Mouse (Mus musculus) MEL (cell line): Measurements from ENCODE around the gene Ccr1l1. TPM values are rescaled to one million over a fixed set of nuclear protein-coding genes. Genes with fewer than 3 reads are reported as not detected.

Experiments
- DNase-seq: peaks from one replicate; pipeline ENCODE4 v3.0.0; 2011; ENCODE audit warnings: low read depth, low spot score
- H3K27ac ChIP-seq: 2 replicates; pipeline ENCODE4 v1.5.1; 2012; ENCODE audit warnings: low read depth, mild to moderate bottlenecking, control low read depth, low read length, moderate library complexity; ENCODE audit not compliant: control insufficient read depth
- H3K27me3 ChIP-seq, 2 experiments: fragments of 150-350 bp in 1 of 2; sonication (generic) in 1 of 2; 2 replicates each; pipeline ENCODE4 v1.6.1; 2012; ENCODE audit warnings: low read length in 2 of 2, mild to moderate bottlenecking in 2 of 2, improper control_type of control experiment in 1 of 2, moderate library complexity in 1 of 2; ENCODE audit not compliant: insufficient read depth in 2 of 2, control insufficient read depth in 1 of 2
- H3K36me3 ChIP-seq, 2 experiments: 2 replicates each; pipeline ENCODE4 v1.6.1; 2012 to 2014; ENCODE audit warnings: low read length in 2 of 2, improper control_type of control experiment in 1 of 2, inconsistent platforms in 1 of 2, mild to moderate bottlenecking in 1 of 2; ENCODE audit not compliant: insufficient read depth in 2 of 2, control insufficient read depth in 1 of 2
- H3K4me1 ChIP-seq, 2 experiments: fragments of 150-350 bp in 1 of 2; sonication (generic) in 1 of 2; 2 replicates each; pipeline ENCODE4 v1.6.1; 2012; ENCODE audit warnings: low read length in 2 of 2, improper control_type of control experiment in 1 of 2, mild to moderate bottlenecking in 1 of 2; ENCODE audit not compliant: insufficient read depth in 2 of 2, control insufficient read depth in 1 of 2
- H3K4me3 ChIP-seq, 2 experiments: fragments of 150-350 bp in 1 of 2; sonication (generic) in 1 of 2; 2 replicates each; pipeline ENCODE4 v1.5.1; 2012; ENCODE audit warnings: low read depth in 2 of 2, low read length in 2 of 2, mild to moderate bottlenecking in 2 of 2, moderate library complexity in 2 of 2, control low read depth in 1 of 2, improper control_type of control experiment in 1 of 2; ENCODE audit not compliant: control insufficient read depth in 1 of 2, insufficient read depth in 1 of 2
- H3K79me2 ChIP-seq: 2 replicates; pipeline ENCODE4 v1.6.1; 2012; ENCODE audit warnings: mild to moderate bottlenecking, low read length, moderate library complexity; ENCODE audit not compliant: control insufficient read depth, poor library complexity, insufficient read depth
- H3K9ac ChIP-seq: 2 replicates; pipeline ENCODE4 v1.6.1; 2012; ENCODE audit warnings: low read depth, mild to moderate bottlenecking, control low read depth, low read length, moderate library complexity; ENCODE audit not compliant: control insufficient read depth, poor library complexity, severe bottlenecking
- H3K9me3 ChIP-seq: fragments of 150-350 bp; sonication (generic); replicated peaks from 2 replicates; pipeline ENCODE4 v1.6.1; 2012; ENCODE audit warnings: mild to moderate bottlenecking, low read length, improper control_type of control experiment, moderate library complexity; ENCODE audit not compliant: insufficient read depth
- BHLHE40 ChIP-seq: IDR thresholded peaks from 2 replicates; pipeline ENCODE4 v1.6.1; 2012; ENCODE audit warnings: low read depth, mild to moderate bottlenecking, inconsistent platforms, low read length, improper control_type of control experiment, borderline replicate concordance
- CHD1 ChIP-seq: IDR thresholded peaks from 2 replicates; pipeline ENCODE4 v1.6.1; 2012; ENCODE audit warnings: low read depth, mild to moderate bottlenecking, inconsistent platforms, low read length, improper control_type of control experiment
- CTCF ChIP-seq, 3 experiments: IDR thresholded peaks in 2 of 3; conservative IDR thresholded peaks in 1 of 3; 2 replicates each; pipeline ENCODE4 v1.5.1; 2011 to 2012; ENCODE audit warnings: low read length in 3 of 3, low read depth in 2 of 3, mild to moderate bottlenecking in 2 of 3, improper control_type of control experiment in 1 of 3, inconsistent platforms in 1 of 3, mixed read lengths in 1 of 3, moderate library complexity in 1 of 3; ENCODE audit not compliant: control insufficient read depth in 1 of 3, insufficient read depth in 1 of 3, poor library complexity in 1 of 3, severe bottlenecking in 1 of 3
- ELF1 ChIP-seq: IDR thresholded peaks from 2 replicates; pipeline ENCODE4 v1.6.1; 2014; ENCODE audit warnings: low read depth, mild to moderate bottlenecking, inconsistent platforms, low read length, improper control_type of control experiment, moderate library complexity
- GABPA ChIP-seq: IDR thresholded peaks from 2 replicates; pipeline ENCODE4 v1.6.1; 2012; ENCODE audit warnings: low read depth, mild to moderate bottlenecking, inconsistent platforms, low read length, improper control_type of control experiment, moderate library complexity
- GATA1 ChIP-seq: IDR thresholded peaks from 2 replicates; pipeline ENCODE4 v1.6.1; 2011; ENCODE audit warnings: low read depth, low read length, improper control_type of control experiment
- HCFC1 ChIP-seq: IDR thresholded peaks from 2 replicates; pipeline ENCODE4 v1.6.1; 2012; ENCODE audit warnings: low read depth, mild to moderate bottlenecking, inconsistent platforms, low read length, improper control_type of control experiment, moderate library complexity
- KAT2A ChIP-seq: conservative IDR thresholded peaks from 2 replicates; pipeline ENCODE4 v1.6.1; 2012; ENCODE audit warnings: low read depth, low read length, improper control_type of control experiment, inconsistent platforms
- MAFK ChIP-seq: IDR thresholded peaks from 2 replicates; pipeline ENCODE4 v1.6.1; 2011; ENCODE audit warnings: low read depth, mild to moderate bottlenecking, low read length, improper control_type of control experiment, borderline replicate concordance
- MYC ChIP-seq: IDR thresholded peaks from 2 replicates; pipeline ENCODE4 v1.6.1; 2011; ENCODE audit warnings: low read depth, mild to moderate bottlenecking, low read length, improper control_type of control experiment, moderate library complexity
- POLR2A ChIP-seq, 2 experiments: IDR thresholded peaks; 2 replicates each; pipeline ENCODE4 v1.6.1; 2011 to 2012; ENCODE audit warnings: low read length in 2 of 2, mild to moderate bottlenecking in 2 of 2, control low read depth in 1 of 2, improper control_type of control experiment in 1 of 2, low read depth in 1 of 2, moderate library complexity in 1 of 2; ENCODE audit not compliant: control insufficient read depth in 1 of 2, insufficient read depth in 1 of 2, poor library complexity in 1 of 2
- POLR2AphosphoS5 ChIP-seq: IDR thresholded peaks from 2 replicates; pipeline ENCODE4 v1.6.1; 2012; ENCODE audit warnings: low read depth, borderline replicate concordance, mild to moderate bottlenecking, inconsistent platforms, low read length, moderate library complexity, mixed read lengths
- RCOR1 ChIP-seq: IDR thresholded peaks from 2 replicates; pipeline ENCODE4 v1.6.1; 2012; ENCODE audit warnings: low read depth, mild to moderate bottlenecking, inconsistent platforms, low read length, improper control_type of control experiment
- USF1 ChIP-seq: IDR thresholded peaks from 2 replicates; pipeline ENCODE4 v1.6.1; 2014; ENCODE audit warnings: low read depth, mild to moderate bottlenecking, inconsistent platforms, low read length, improper control_type of control experiment, moderate library complexity
- USF2 ChIP-seq, 2 experiments: IDR thresholded peaks; 2 replicates each; pipeline ENCODE4 v1.6.1; 2011 to 2012; ENCODE audit warnings: improper control_type of control experiment in 2 of 2, low read length in 2 of 2, borderline replicate concordance in 1 of 2, inconsistent platforms in 1 of 2, low read depth in 1 of 2, mild to moderate bottlenecking in 1 of 2; ENCODE audit not compliant: insufficient read depth in 1 of 2
- ZC3H11A ChIP-seq: IDR thresholded peaks from 2 replicates; pipeline ENCODE4 v1.6.1; 2012; ENCODE audit warnings: low read depth, mild to moderate bottlenecking, inconsistent platforms, low read length, improper control_type of control experiment
- ZMIZ1 ChIP-seq: IDR thresholded peaks from 2 replicates; pipeline ENCODE4 v1.6.1; 2012; ENCODE audit warnings: low read depth, mild to moderate bottlenecking, inconsistent platforms, low read length, improper control_type of control experiment, moderate library complexity
- ZNF384 ChIP-seq: IDR thresholded peaks from 2 replicates; pipeline ENCODE4 v1.6.1; 2012; ENCODE audit warnings: low read depth, mild to moderate bottlenecking, inconsistent platforms, low read length, improper control_type of control experiment
- polyA plus RNA-seq, 2 experiments: library from polyadenylated mRNA; stranded (reverse) in 1 of 2; unstranded in 1 of 2; fragments of >175 nt in 1 of 2; fragments of >200 nt in 1 of 2; gene quantifications; 2 replicates each; pipeline versions ENCODE4 v1.2.1 to v1.2.4; 2012; ENCODE audit warnings: low replicate concordance in 2 of 2, low read depth in 1 of 2; ENCODE audit not compliant: insufficient read length in 2 of 2, insufficient read depth in 1 of 2, missing spikeins in 1 of 2
- total RNA-seq: library from RNA; depleted of rRNA; stranded (reverse); fragments of 300-350 nt; gene quantifications from 2 replicates; pipeline ENCODE4 v1.2.3, GENCODE M21; 2012

Gene Ccr1l1
- total and polyA plus RNA-seq, 3 experiments = not detected

DNA sequence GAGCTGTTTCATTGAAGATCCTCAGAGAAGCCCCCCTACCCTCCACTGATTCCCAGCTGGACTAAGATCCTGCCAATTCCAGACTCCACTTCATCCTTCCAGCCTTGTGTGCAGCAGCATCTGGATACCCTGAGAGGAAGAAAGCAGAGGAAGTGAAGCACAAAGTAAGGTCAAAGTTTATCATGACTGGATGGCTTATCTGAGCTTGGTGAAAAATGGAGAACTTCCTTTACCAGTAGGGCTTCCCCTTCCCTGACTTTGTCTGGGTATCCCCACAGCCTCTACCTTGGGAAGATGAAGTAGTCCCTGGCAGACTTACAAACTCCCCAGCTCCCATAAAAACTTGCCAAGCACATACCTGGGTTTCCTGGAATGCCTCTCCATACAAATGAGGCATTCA is 37.6 kb downstream of the Ccr1l1 start:
- TF ChIP-seq GABPA (no peak), RCOR1 (no peak), MAFK (no peak)
- no peaks in the 10 kb centered on the region for H3K79me2 ChIP-seq
- H3K27ac ChIP-seq = no peak overlapping the region
- H3K9ac ChIP-seq = no peak overlapping the region
- peaks cover 0 to 19% of the 10 kb centered on the region in 2 experiments; a peak in 2 of 4 replicates for H3K4me1 ChIP-seq
- no peaks in the 10 kb centered on the region for H3K27me3 ChIP-seq
- no peaks in the 10 kb centered on the region for H3K9me3 ChIP-seq
- no peak overlapping the region for H3K4me3 ChIP-seq
- H3K36me3 ChIP-seq = peaks cover 0 to 5% of the 10 kb centered on the region in 2 experiments; a peak in 2 of 4 replicates
- DNase-seq = peak; percentile 27

DNA sequence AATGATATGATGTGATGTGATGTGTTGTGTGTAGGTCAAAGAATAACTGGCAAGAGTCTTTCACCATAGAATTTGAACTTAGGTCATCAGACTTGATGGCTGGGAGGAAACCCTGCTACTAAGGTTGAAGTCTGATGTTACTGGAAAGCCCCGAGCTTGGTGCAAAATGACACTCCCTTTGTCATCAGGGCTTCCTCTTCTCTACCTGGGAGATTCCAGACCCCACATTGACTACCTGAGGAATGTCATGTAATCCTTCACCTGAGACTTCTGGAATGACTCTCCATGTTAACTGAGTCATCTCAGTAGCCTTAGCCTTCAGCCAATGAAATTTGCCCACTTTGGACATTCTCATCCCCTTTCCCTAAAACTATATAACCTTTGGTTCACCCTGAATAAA is 38.0 kb downstream of the Ccr1l1 start:
- H3K4me3 ChIP-seq = no peak overlapping the region
- H3K27ac ChIP-seq = no peak overlapping the region
- H3K36me3 ChIP-seq = peaks cover 0 to 5% of the 10 kb centered on the region in 2 experiments; a peak in 2 of 4 replicates
- H3K9ac ChIP-seq = no peak overlapping the region
- no peak for TF ChIP-seq GATA1
- no peak for TF ChIP-seq POLR2AphosphoS5
- no peak for TF ChIP-seq ZMIZ1
- TF ChIP-seq KAT2A = no peak
- TF ChIP-seq ELF1 = no peak
- TF ChIP-seq CHD1 = no peak
- TF ChIP-seq USF1 = no peak
- no peak for TF ChIP-seq CTCF (IDR thresholded peaks at IDR 0.05 in 2 of 3, conservative IDR thresholded peaks at IDR 0.05 in 1 of 3; ENCODE audit: control insufficient read depth in 1 of 3, insufficient read depth in 1 of 3, low read depth in 2 of 3, low read length in 3 of 3, poor library complexity in 1 of 3, severe bottlenecking in 1 of 3)
- TF ChIP-seq ZC3H11A = no peak
- TF ChIP-seq HCFC1 = no peak
- TF ChIP-seq USF2 (IDR thresholded peaks at IDR 0.05; ENCODE audit: borderline replicate concordance in 1 of 2, insufficient read depth in 1 of 2, low read depth in 1 of 2, low read length in 2 of 2) = no peak
- TF ChIP-seq POLR2A (IDR thresholded peaks at IDR 0.05; ENCODE audit: control insufficient read depth in 1 of 2, insufficient read depth in 1 of 2, low read depth in 1 of 2, low read length in 2 of 2, poor library complexity in 1 of 2) = no peak
- no peak for DNase-seq
- H3K27me3 ChIP-seq = no peaks in the 10 kb centered on the region
- H3K79me2 ChIP-seq = no peaks in the 10 kb centered on the region
- H3K9me3 ChIP-seq = no peaks in the 10 kb centered on the region
- H3K4me1 ChIP-seq = peaks cover 0 to 19% of the 10 kb centered on the region in 2 experiments; a peak in 2 of 4 replicates

DNA sequence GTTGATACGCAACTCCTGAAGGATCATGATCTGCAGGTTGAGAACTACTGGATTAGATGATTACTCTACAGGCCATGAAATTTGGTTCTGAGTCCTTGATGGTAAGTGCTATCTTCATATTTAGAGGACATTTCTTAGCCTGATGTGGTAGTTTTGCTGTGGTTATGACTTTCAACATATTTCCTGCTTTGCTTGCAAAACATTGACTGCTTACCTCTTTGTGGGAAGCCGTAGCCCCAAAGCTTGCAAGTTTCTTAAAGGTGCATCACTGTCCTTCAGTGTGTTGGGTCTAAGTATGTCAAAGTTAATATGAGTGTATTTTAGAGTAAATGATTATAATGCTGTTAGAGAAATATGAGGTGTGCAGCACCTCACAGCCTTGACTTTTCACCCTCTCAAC is 40.2 kb downstream of the Ccr1l1 start:
- H3K36me3 ChIP-seq = peaks cover 0 to 5% of the 10 kb centered on the region in 2 experiments; a peak in 2 of 4 replicates
- DNase-seq = no peak
- no peak overlapping the region for H3K9ac ChIP-seq
- H3K27me3 ChIP-seq = no peaks in the 10 kb centered on the region
- H3K9me3 ChIP-seq = no peaks in the 10 kb centered on the region
- H3K4me1 ChIP-seq = peaks cover 0 to 23% of the 10 kb centered on the region in 2 experiments; a peak in 2 of 4 replicates
- no peak overlapping the region for H3K4me3 ChIP-seq
- no peak overlapping the region for H3K27ac ChIP-seq
- H3K79me2 ChIP-seq = no peaks in the 10 kb centered on the region
- TF ChIP-seq MYC (no peak), CHD1 (no peak), MAFK (no peak), GATA1 (no peak), BHLHE40 (no peak), ELF1 (no peak), ZNF384 (no peak), CTCF (IDR thresholded peaks at IDR 0.05 in 2 of 3, conservative IDR thresholded peaks at IDR 0.05 in 1 of 3; ENCODE audit: control insufficient read depth in 1 of 3, insufficient read depth in 1 of 3, low read depth in 2 of 3, low read length in 3 of 3, poor library complexity in 1 of 3, severe bottlenecking in 1 of 3) (no peak)
